Mouse (Mus musculus) neural tube, embryonic 14.5 days (tissue): Measurements from ENCODE around the gene Lax1. TPM values are rescaled to one million over a fixed set of nuclear protein-coding genes. Genes with fewer than 3 reads are reported as not detected.
"Not testable (repeated sequence)": the region's sequence is repeated elsewhere in the genome, so short reads cannot be mapped to it uniquely, and the experiment has no call there.

Source experiments
- ATAC-seq: fragments of 200-750 bp; cut with Nextera tagmentation; 2 replicates; pipeline ENCODE4 v1.8.0; 2017; ENCODE audit warnings: low read depth, mild to moderate bottlenecking, moderate TSS enrichment, moderate library complexity
- H3K27ac ChIP-seq: fragments of 300-500 bp; sonication (generic); 2 replicates; pipeline ENCODE4 v1.5.1; 2014; ENCODE audit warnings: low read depth, mild to moderate bottlenecking, control low read depth, low read length, moderate library complexity, mixed read lengths
- H3K27me3 ChIP-seq: fragments of 300-500 bp; sonication (generic); 2 replicates; pipeline ENCODE4 v1.6.1; 2014; ENCODE audit warnings: low read length; ENCODE audit not compliant: control insufficient read depth, insufficient read depth
- H3K36me3 ChIP-seq: fragments of 300-500 bp; sonication (generic); 2 replicates; pipeline ENCODE4 v1.6.1; 2014; ENCODE audit warnings: low read length, mixed read lengths; ENCODE audit not compliant: control insufficient read depth, insufficient read depth
- H3K4me1 ChIP-seq: fragments of 300-500 bp; sonication (generic); 2 replicates; pipeline ENCODE4 v1.6.1; 2014; ENCODE audit warnings: low read length; ENCODE audit not compliant: control insufficient read depth, insufficient read depth
- H3K4me2 ChIP-seq: fragments of 300-500 bp; sonication (generic); 2 replicates; pipeline ENCODE4 v1.6.1; 2014; ENCODE audit warnings: mild to moderate bottlenecking, low read depth, low read length, control low read depth
- H3K4me3 ChIP-seq: fragments of 300-500 bp; sonication (generic); 2 replicates; pipeline ENCODE4 v1.5.1; 2014; ENCODE audit warnings: low read depth, low read length, control low read depth, mixed read lengths
- H3K9ac ChIP-seq: fragments of 300-500 bp; sonication (generic); replicated peaks from 2 replicates; pipeline ENCODE4 v1.6.1; 2014; ENCODE audit warnings: low read depth, mild to moderate bottlenecking, control low read depth, low read length, mixed read lengths
- H3K9me3 ChIP-seq: fragments of 300-500 bp; sonication (generic); 2 replicates; pipeline ENCODE4 v1.6.1; 2016; ENCODE audit warnings: low read length; ENCODE audit not compliant: control insufficient read depth
- WGBS: fragments of 180-500 bp; shearing (Covaris S2); extraction: QIAGEN DNeasy Blood & Tissue Kit; methylation state at CpG from one replicate; pipeline ENCODE4 v1.1.7; 2014; 5-methylcytosine and 5-hydroxymethylcytosine counted together
- polyA plus RNA-seq: library from polyadenylated mRNA; unstranded; fragments of >200 nt; fragmentation: Nextera tagmentation; extraction: Ambion mirVana; gene quantifications from 2 replicates; pipeline ENCODE4 v1.2.1, GENCODE M21; 2014

Gene Lax1
- polyA plus RNA-seq, 1 experiment from 2014 or later = 0.15 TPM

DNA sequence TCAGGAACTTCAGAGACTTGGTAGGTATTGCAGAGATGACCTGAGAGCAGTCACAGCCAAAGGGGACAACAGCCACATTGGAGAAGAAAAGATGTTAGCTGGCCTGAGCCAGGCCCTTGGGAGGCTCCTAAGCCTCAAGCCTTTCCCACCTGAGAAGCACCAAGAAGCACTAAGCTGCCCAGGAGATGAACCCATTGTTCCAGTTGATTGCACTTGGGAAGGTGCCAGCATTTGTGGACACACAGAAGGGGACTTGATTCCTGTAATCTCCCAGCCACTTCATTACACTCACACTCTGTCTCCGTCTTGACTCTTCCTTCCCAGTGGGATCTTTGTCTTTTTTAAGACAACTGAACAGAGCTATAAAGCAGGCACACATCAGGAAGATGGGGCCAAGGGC, 25.3 kb upstream of the Lax1 start:
- Histone ChIP-seq H3K4me1 (no peaks in the 10 kb centered on the region), H3K27ac (no peak overlapping the region), H3K9me3 (no peaks in the 10 kb centered on the region), H3K9ac (no peak overlapping the region), H3K36me3 (peaks cover 5% of the 10 kb centered on the region; the same call in 1 of the 2 replicates), H3K27me3 (no peaks in the 10 kb centered on the region), H3K4me3 (no peak overlapping the region), H3K4me2 (no peak overlapping the region)
- no peak for ATAC-seq
- 64% methylated on average over 1 of the region's 1 CpGs for WGBS

DNA sequence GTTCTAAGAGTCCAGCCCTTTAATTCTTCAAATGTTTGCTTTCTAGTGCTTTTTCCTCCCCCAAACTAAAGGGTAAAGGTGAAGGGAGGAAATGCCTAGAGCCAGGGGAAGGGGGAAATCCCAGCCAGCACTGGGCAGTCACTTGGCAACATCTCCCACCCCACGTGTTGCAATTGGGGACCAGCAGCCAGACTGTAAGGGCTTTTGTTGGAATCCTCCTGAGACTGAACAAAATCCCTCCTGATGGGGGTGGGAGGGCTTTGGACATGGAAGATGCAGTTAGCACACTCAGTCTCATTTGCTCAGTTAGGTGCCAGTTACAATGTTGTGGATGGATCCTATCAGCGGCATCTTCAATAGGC, 23.1 kb upstream of the Lax1 start:
- Histone ChIP-seq H3K9ac (no peak overlapping the region), H3K4me1 (no peaks in the 10 kb centered on the region), H3K4me2 (no peak overlapping the region), H3K9me3 (no peaks in the 10 kb centered on the region), H3K27ac (0 out of 2 replicates have a peak overlapping the region, but pooled peaks have one; percentile 28), H3K36me3 (no peaks in the 10 kb centered on the region; the same call in 1 of the 2 replicates), H3K4me3 (no peak overlapping the region), H3K27me3 (no peaks in the 10 kb centered on the region)
- peak; percentile 61; the same call in 1 of the 2 replicates for ATAC-seq
- WGBS = 45% methylated on average over 2 of the region's 2 CpGs

DNA sequence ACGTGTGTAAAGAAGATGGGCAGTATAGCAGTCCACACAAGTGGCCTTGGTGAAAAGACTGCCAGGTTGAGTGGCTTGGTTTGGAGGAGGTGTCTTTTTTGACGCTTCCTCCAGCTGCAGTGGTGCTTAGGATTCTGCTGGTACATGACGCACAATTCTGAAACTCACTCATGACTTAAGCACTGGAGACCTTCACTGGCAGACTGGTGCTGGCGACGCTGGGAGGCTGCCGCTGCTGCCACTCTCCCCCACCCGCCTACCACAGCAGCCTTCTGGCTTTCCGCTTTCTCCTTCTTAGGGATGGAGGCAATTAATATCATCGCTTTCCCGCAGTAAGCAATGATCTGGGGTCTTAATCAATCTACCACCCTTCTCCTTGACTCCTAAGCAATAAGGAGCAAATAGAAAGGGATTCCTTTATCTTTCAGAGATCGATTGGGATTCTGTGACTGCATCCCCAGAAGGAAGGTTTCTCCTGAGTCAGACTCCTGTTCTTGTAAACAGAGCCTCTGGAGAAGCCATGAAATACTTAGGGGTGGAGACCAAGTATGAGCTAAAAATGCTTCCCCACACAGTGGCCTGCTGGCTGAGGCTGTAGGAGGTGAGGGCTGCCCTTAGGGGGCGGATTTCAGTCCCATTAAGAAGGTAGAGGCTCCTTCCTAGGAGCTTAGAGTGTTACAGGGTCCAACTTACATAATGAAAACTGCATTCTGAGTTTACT, 22.5 kb upstream of the Lax1 start:
- no peaks in the 10 kb centered on the region for H3K9me3 ChIP-seq
- WGBS = 65% methylated on average over 12 of the region's 12 CpGs
- no peak overlapping the region for H3K9ac ChIP-seq
- H3K4me1 ChIP-seq = no peaks in the 10 kb centered on the region
- H3K36me3 ChIP-seq = no peaks in the 10 kb centered on the region
- H3K4me2 ChIP-seq = no peak overlapping the region
- no peaks in the 10 kb centered on the region for H3K27me3 ChIP-seq
- no peak overlapping the region for H3K4me3 ChIP-seq
- ATAC-seq = no peak
- H3K27ac ChIP-seq = 0 out of 2 replicates have a peak overlapping the region, but pooled peaks have one; percentile 28

DNA sequence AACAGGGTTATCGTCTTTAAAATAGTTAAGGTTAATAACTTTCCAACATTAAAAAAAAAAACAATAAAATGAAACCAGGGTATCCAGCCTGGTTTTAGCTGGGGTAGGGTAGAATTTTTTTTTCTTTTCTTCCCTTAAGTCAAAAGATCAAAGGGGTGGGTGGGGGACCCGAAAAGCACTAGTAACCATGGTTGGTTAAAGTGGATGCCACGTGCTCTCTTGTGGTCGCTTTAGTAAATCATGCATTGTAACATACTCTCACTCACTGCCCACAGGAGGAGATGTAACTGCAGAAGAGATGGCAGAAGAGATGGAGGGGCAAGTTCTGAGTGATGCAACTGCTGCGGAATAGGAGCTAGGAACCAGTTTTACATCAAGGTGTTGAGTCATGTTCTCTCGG, 21.5 kb upstream of the Lax1 start:
- Histone ChIP-seq H3K9me3 (no peaks in the 10 kb centered on the region), H3K4me2 (no peak overlapping the region), H3K27me3 (no peaks in the 10 kb centered on the region), H3K4me1 (no peaks in the 10 kb centered on the region), H3K9ac (no peak overlapping the region), H3K27ac (no peak overlapping the region), H3K4me3 (no peak overlapping the region), H3K36me3 (peaks cover under 1% of the 10 kb centered on the region; the same call in 1 of the 2 replicates)
- WGBS = 53% methylated on average over 6 of the region's 6 CpGs
- ATAC-seq = no peak

DNA sequence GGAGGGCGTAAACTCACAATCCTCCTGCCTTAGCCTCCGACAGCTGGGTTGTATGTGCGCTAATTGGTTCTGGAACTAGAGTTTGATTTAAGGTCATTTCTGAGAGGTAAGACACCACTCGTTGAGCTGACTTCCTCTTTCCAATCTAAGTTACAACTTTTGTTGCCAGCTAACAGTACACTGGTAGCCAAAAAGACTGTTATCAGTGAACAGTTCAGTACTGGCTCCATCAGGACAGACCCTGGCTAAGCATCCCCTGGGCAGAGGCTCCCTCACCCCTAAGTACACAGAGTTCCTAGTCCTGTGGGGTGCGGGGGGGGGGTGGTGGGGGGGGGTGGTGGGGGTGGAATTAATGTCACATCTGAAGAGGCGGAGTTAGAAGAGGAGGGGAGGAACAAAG, 21.0 kb upstream of the Lax1 start:
- ATAC-seq = no peak
- Histone ChIP-seq H3K36me3 (peaks cover 3% of the 10 kb centered on the region; the same call in 1 of the 2 replicates), H3K27me3 (no peaks in the 10 kb centered on the region), H3K9me3 (no peaks in the 10 kb centered on the region), H3K27ac (no peak overlapping the region), H3K4me2 (no peak overlapping the region), H3K9ac (no peak overlapping the region), H3K4me3 (no peak overlapping the region), H3K4me1 (no peaks in the 10 kb centered on the region)
- WGBS = 52% methylated on average over 6 of the region's 6 CpGs

DNA sequence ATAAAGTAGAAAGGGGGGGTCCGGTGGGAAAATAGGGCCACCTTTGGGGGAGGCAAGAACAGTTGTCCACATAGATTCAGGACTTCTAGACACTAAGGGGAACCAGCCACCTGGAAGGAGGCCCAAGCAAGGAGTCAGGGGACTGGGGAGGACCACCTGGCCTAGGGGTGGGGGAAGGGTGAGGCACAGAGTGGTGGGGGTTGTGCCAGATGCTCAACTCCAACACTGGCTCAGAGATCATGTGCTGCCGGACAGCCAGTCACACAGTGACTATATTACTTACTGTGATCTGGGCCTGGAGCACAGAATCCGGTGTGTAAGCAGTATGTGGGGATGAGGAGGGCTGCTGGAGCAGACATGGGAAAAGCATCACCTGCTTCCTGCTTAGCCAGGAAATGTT, 19.4 kb upstream of the Lax1 start:
- H3K4me2 ChIP-seq = no peak overlapping the region
- H3K4me1 ChIP-seq = no peaks in the 10 kb centered on the region
- WGBS = 74% methylated on average over 3 of the region's 3 CpGs
- no peak overlapping the region for H3K4me3 ChIP-seq
- H3K9me3 ChIP-seq = no peaks in the 10 kb centered on the region
- no peak overlapping the region for H3K27ac ChIP-seq
- no peak for ATAC-seq
- peaks cover 3% of the 10 kb centered on the region; the same call in 1 of the 2 replicates for H3K36me3 ChIP-seq
- H3K9ac ChIP-seq = no peak overlapping the region
- no peaks in the 10 kb centered on the region for H3K27me3 ChIP-seq

DNA sequence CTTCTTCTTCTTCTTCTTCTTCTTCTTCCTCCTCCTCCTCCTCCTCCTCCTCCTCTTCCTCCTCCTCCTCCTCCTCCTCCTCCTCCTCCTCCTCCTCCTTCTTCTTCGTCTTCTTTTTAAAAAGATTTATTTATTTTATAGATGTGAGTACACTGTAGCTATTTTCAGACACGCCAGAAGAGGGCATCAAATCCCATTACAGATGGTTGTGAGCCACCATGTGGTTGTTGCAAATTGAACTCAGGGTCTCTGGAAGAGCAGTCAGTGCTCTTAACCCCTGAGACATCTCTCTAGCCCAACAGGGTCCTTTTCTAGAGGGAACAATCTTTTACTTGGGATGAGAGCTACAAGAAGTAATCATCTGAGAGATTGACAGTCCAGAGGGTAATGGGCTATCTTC, 11.9 kb upstream of the Lax1 start:
- 29% methylated on average over 1 of the region's 2 CpGs for WGBS
- H3K36me3 ChIP-seq, H3K27me3 ChIP-seq, H3K4me1 ChIP-seq, H3K9ac ChIP-seq, H3K9me3 ChIP-seq, H3K4me2 ChIP-seq, ATAC-seq, H3K4me3 ChIP-seq, H3K27ac ChIP-seq: not testable (repeated sequence)

DNA sequence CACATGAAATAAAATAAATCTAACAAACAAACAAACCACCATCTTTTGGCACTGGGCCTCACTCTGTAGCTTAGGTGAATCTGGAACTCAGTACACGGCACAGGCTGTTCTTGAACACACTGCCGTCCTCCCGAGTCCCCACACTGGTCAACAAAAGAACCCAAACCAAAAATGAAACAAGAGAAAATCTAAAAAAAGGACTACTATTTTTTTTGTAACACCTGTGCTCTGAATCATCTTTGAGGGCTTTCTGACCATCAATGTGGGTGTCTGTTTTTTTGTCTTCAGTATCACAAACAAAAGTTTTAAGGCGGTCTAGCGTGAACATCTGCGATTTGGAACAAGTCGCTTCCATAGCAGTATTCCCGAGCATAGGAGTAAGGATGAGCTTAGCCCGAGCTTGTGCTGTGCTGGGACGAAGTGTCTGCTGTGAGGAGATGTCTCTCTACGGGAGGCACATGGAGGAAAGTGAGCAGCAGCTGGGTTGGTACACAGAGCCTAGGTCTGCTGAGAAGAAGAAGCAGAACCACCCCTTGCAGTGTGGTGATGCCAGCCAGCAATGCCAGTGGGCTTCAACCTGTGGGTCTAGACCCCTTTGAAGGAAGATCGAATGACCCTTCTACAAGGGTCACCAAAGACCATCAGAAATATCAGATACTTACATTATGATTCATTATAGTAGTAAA, 8.2 kb upstream of the Lax1 start:
- WGBS = 96% methylated on average over 12 of the region's 12 CpGs
- Histone ChIP-seq H3K27ac (no peak overlapping the region), H3K36me3 (no peaks in the 10 kb centered on the region), H3K9ac (no peak overlapping the region), H3K4me1 (no peaks in the 10 kb centered on the region), H3K27me3 (no peaks in the 10 kb centered on the region), H3K9me3 (no peaks in the 10 kb centered on the region), H3K4me3 (no peak overlapping the region), H3K4me2 (no peak overlapping the region)
- ATAC-seq = no peak

DNA sequence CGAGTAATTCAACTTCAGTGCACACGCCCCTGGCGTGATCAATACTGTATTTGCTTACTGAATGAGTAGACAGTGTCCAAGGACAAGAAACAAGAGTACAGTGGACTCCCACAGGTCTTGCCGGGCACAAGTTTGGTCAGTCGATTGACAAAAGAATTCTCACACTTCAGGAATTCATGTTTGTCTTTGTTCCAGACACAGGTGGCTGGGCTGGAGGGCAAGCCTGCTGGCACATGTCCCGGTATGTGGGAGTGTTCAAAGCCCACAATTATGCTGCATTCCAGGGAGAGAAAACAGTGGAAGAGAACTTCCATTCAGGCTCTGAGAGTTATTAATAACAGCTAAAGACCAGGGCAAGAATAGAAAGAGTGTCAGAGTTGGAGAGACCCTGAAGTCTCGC, 6.0 kb upstream of the Lax1 start:
- 41% methylated on average over 7 of the region's 7 CpGs for WGBS

More for the DNA sequence above, 6.0 kb upstream of the Lax1 start:
- no peaks in the 10 kb centered on the region for H3K4me1 ChIP-seq
- no peak overlapping the region for H3K27ac ChIP-seq
- ATAC-seq = no peak
- no peak overlapping the region for H3K4me2 ChIP-seq
- H3K4me3 ChIP-seq = no peak overlapping the region
- H3K9ac ChIP-seq = no peak overlapping the region
- no peaks in the 10 kb centered on the region for H3K9me3 ChIP-seq
- no peaks in the 10 kb centered on the region for H3K27me3 ChIP-seq
- no peaks in the 10 kb centered on the region for H3K36me3 ChIP-seq
